Mouse (Mus musculus): ENCODE measurements around the gene Adarb1.
A peak's percentile ranks its signal among the peaks of the same experiment; 100 is the strongest.

DNA sequence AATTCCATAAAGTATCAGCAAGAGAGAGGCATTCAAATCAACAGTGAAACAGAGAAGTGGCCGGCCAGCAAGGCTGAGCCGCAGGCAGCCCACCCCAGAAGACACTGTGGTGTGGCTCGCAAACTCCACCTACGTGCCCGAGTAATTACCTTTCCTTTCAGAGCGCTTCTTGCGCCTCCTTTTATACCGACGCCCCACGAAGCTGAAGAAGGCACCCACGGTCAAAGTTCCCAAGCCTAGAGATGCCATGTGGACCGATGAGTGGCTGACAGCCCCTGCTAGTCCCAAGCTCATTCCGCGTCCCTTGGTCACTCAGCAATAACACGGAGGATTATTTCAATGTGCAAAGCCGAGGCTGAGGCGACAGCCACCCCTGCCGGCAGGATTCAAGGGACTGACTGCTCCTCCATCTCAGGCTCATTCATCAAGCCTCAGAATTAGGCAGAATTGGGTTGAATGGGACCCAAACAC lies 78.2 kb downstream of the Adarb1 start:
- TF ChIP-seq CTCF (IDR thresholded peaks at IDR 0.05) (peak; percentile 53), EP300 (IDR thresholded peaks at IDR 0.05) (no peak)

Measured in lung, postnatal 0 days (tissue).